Mouse (Mus musculus): ENCODE measurements around the gene Ltb.

DNA sequence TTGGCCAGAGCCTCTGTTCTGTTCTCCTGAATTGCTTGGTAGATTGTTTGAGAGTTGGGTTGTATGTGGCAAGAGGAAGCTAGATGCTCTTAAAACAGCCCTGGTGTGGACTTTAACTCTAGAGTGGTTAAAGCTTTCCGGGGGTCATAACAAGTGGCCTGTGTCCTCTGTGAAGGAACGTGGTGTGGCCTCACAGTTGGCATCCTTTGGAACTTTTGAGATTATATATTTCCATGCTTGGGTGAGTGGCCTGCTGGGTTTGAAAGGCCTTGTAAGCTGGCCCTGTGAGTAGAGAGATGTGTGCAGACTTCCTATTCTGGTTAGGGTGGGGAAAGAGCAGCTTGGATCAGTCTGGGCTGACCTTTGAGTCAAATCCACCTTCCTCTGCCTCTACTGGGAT, 50.8 kb downstream of the Ltb start:
- TF ChIP-seq CTCF (IDR thresholded peaks at IDR 0.05; ENCODE audit: low read depth) (no peak), EP300 (IDR thresholded peaks at IDR 0.05; ENCODE audit: low read depth) (no peak)

All from heart, postnatal 0 days (tissue).